Mouse (Mus musculus) liver, embryonic 13.5 days (tissue): ENCODE measurements at regions not wholly inside any gene's neighbourhood (a gene's known extent, or its start where the extent isn't known, plus 50 kb on each side); places are given as distances from the start of the nearest gene placed in this dataset.

ENCODE experiments used
- ATAC-seq: fragments of 200-750 bp; cut with Nextera tagmentation; 2 replicates; pipeline ENCODE4 v1.8.0; 2017; ENCODE audit warnings: low read depth, mild to moderate bottlenecking, moderate number of reproducible peaks, moderate library complexity
- DNase-seq: peaks from one replicate; pipeline ENCODE4 v3.0.0; 2022
- H3K27ac ChIP-seq: fragments of 300-500 bp; sonication (generic); 2 replicates; pipeline ENCODE4 v1.5.1; 2015; ENCODE audit warnings: moderate library complexity, mild to moderate bottlenecking, inconsistent platforms
- H3K27me3 ChIP-seq: fragments of 300-500 bp; sonication (generic); 2 replicates; pipeline ENCODE4 v1.6.1; 2015; ENCODE audit warnings: mild to moderate bottlenecking, inconsistent platforms
- H3K36me3 ChIP-seq: fragments of 300-500 bp; sonication (generic); 2 replicates; pipeline ENCODE4 v1.6.1; 2015; ENCODE audit warnings: mild to moderate bottlenecking, inconsistent platforms
- H3K4me1 ChIP-seq: fragments of 300-500 bp; sonication (generic); replicated peaks from 2 replicates; pipeline ENCODE4 v1.6.1; 2015; ENCODE audit warnings: inconsistent platforms
- H3K4me2 ChIP-seq: fragments of 300-500 bp; sonication (generic); 2 replicates; pipeline ENCODE4 v1.6.1; 2015; ENCODE audit warnings: inconsistent platforms, mild to moderate bottlenecking, moderate library complexity
- H3K4me3 ChIP-seq: fragments of 300-500 bp; sonication (generic); replicated peaks from 2 replicates; pipeline ENCODE4 v1.5.1; 2015; ENCODE audit warnings: mild to moderate bottlenecking, inconsistent platforms
- H3K9ac ChIP-seq: fragments of 300-500 bp; sonication (generic); 2 replicates; pipeline ENCODE4 v1.6.1; 2015; ENCODE audit warnings: mild to moderate bottlenecking, inconsistent platforms
- H3K9me3 ChIP-seq: fragments of 300-500 bp; sonication (generic); replicated peaks from 2 replicates; pipeline ENCODE4 v1.6.1; 2016; ENCODE audit warnings: inconsistent platforms
- WGBS: fragments of 180-500 bp; shearing (Covaris S2); methylation state at CpG from one replicate; pipeline ENCODE4 v1.1.7; 2015; ENCODE audit not compliant: insufficient replicate concordance; 5-methylcytosine and 5-hydroxymethylcytosine counted together

DNA sequence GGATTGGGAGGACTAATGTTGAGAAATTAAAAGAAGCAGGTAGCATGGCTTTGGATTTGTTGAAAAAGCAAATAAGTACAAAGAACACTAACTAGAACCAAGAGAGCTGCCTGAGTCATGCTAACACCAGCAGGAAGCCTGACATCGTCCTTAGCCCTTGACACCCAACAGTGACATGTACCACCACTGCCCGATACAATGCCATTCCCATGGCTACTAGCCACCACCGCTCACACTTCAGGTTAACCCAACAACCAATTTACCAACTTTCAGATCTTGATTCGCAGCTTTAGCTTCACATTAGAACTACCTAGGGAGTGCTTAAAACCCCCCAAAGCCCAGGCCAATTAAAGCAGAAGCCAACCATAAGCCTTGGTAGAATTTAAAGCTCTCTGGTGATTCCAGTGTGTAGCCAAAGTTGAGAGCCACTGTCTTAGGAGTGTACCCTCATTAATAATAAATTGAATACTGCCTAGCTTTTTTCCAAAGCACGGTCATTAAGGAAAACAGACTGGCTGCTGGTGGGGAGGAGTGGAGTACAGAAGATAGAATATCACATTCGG, 96.2 kb upstream of the Fyn start:
- no peak overlapping the region for H3K4me2 ChIP-seq
- ATAC-seq: no peak
- no peaks in the 10 kb centered on the region for H3K9me3 ChIP-seq
- no peaks in the 10 kb centered on the region for H3K27me3 ChIP-seq
- H3K36me3 ChIP-seq: no peaks in the 10 kb centered on the region
- H3K4me1 ChIP-seq: no peaks in the 10 kb centered on the region
- no peak overlapping the region for H3K4me3 ChIP-seq
- DNase-seq: no peak
- WGBS: 65% methylated on average over 6 of the region's 6 CpGs
- H3K27ac ChIP-seq: no peak overlapping the region
- H3K9ac ChIP-seq: no peak overlapping the region

DNA sequence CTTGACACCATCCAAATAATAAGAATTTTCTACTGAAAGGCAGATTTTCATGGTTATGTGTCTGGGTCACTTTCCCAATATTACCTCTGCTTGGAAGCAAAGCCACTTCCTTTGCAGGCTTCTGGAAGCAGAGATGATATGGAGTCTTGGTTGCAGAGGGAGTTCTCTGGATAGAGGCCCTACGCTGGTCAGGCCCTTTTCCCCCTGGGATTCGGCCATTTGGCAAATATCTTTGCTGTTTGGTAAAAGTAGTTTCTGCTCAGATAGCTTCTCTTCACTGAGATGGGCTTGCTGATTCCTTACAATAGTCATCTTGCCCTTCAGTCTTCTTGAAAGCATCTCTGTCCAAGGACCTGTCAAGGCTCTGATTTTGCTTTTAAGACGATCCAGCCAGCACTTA, 98.2 kb upstream of the Fyn start:
- Histone ChIP-seq H3K4me3 (no peak overlapping the region), H3K9me3 (no peaks in the 10 kb centered on the region), H3K36me3 (no peaks in the 10 kb centered on the region), H3K27ac (no peak overlapping the region), H3K4me1 (no peaks in the 10 kb centered on the region), H3K4me2 (no peak overlapping the region), H3K27me3 (no peaks in the 10 kb centered on the region), H3K9ac (no peak overlapping the region)
- DNase-seq (no peak), ATAC-seq (no peak)
- 62% methylated on average over 3 of the region's 3 CpGs for WGBS

DNA sequence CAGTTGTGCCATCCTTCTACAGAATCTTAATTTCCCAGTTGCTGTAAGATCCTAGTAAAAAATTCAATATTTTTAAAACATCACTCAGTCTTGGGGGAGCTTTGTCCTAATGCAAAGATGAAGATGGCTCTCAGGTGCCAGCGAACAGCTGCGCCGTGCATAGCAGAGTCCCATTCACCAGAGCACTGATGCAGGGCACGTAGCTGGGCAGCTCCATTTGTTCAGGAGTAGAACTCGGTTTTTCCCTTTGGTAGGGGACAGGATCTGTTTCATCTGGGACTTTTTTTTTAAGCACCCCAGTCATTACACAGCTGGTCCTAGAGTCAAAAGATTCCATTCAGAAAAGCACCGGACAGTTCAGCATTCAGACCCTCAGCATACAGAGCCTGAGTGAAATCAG, 101.4 kb upstream of the Fyn start:
- no peaks in the 10 kb centered on the region for H3K4me1 ChIP-seq
- ATAC-seq: no peak

GRCm38 (mm10) chr10:39266482-39266881, 102.2 kb upstream of the Fyn start:
- no peaks in the 10 kb centered on the region for H3K27me3 ChIP-seq
- no peak overlapping the region for H3K4me2 ChIP-seq
- no peaks in the 10 kb centered on the region for H3K9me3 ChIP-seq
- ATAC-seq (no peak), DNase-seq (no peak)
- H3K27ac ChIP-seq: no peak overlapping the region
- no peaks in the 10 kb centered on the region for H3K4me1 ChIP-seq
- no peak overlapping the region for H3K4me3 ChIP-seq
- 23% methylated on average over 5 of the region's 5 CpGs for WGBS
- H3K36me3 ChIP-seq: no peaks in the 10 kb centered on the region
- H3K9ac ChIP-seq: no peak overlapping the region

More for the DNA sequence above, 101.4 kb upstream of the Fyn start:
- H3K9me3 ChIP-seq: no peaks in the 10 kb centered on the region
- H3K36me3 ChIP-seq: no peaks in the 10 kb centered on the region
- H3K4me3 ChIP-seq: no peak overlapping the region
- H3K9ac ChIP-seq: no peak overlapping the region
- H3K27ac ChIP-seq: no peak overlapping the region
- no peaks in the 10 kb centered on the region for H3K27me3 ChIP-seq
- no peak for DNase-seq
- 79% methylated on average over 6 of the region's 6 CpGs for WGBS
- H3K4me2 ChIP-seq: no peak overlapping the region

DNA sequence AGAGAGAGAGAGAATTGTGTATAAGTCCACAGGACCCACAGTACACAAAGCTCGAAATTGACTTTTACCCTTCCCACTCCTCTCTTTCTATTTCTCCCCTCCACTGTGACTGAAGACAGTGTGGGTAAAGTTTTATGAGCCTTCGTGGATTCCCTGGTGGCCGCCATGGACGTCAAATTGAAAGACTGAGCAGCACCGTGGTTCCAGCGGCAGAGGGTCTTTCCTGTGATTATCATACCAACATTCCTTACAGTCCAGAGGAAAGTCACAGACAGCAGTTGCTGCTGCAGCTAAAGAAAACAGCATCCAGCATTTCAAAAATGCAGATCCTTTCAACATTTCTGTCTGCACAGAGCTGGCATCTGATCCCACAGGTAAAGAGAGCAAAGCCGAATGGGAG, 98.9 kb upstream of the Ccn6 start:
- no peaks in the 10 kb centered on the region for H3K9me3 ChIP-seq
- H3K4me1 ChIP-seq: no peaks in the 10 kb centered on the region
- no peak overlapping the region for H3K4me3 ChIP-seq
- DNase-seq (no peak), ATAC-seq (no peak)
- H3K27ac ChIP-seq: no peak overlapping the region
- no peaks in the 10 kb centered on the region for H3K36me3 ChIP-seq
- no peak overlapping the region for H3K4me2 ChIP-seq
- 38% methylated on average over 7 of the region's 7 CpGs for WGBS
- no peak overlapping the region for H3K9ac ChIP-seq
- H3K27me3 ChIP-seq: no peaks in the 10 kb centered on the region

GRCm38 (mm10) chr10:39261174-39262145, 97.9 kb upstream of the Ccn6 start:
- Histone ChIP-seq H3K27ac (no peak overlapping the region), H3K4me1 (no peaks in the 10 kb centered on the region), H3K4me2 (no peak overlapping the region), H3K9me3 (no peaks in the 10 kb centered on the region), H3K36me3 (no peaks in the 10 kb centered on the region), H3K27me3 (no peaks in the 10 kb centered on the region), H3K4me3 (no peak overlapping the region), H3K9ac (no peak overlapping the region)
- DNase-seq (no peak), ATAC-seq (no peak)
- 54% methylated on average over 8 of the region's 8 CpGs for WGBS

GRCm38 (mm10) chr10:39260061-39260460, 96.5 kb upstream of the Ccn6 start:
- Histone ChIP-seq H3K27me3 (no peaks in the 10 kb centered on the region), H3K9me3 (no peaks in the 10 kb centered on the region), H3K4me2 (no peak overlapping the region), H3K27ac (no peak overlapping the region), H3K36me3 (no peaks in the 10 kb centered on the region), H3K4me3 (no peak overlapping the region), H3K4me1 (no peaks in the 10 kb centered on the region), H3K9ac (no peak overlapping the region)
- 67% methylated on average over 6 of the region's 6 CpGs for WGBS
- ATAC-seq (no peak), DNase-seq (no peak)

GRCm38 (mm10) chr10:39257371-39258154, 94.0 kb upstream of the Ccn6 start:
- Histone ChIP-seq H3K4me3 (no peak overlapping the region), H3K27ac (no peak overlapping the region), H3K27me3 (no peaks in the 10 kb centered on the region), H3K4me1 (no peaks in the 10 kb centered on the region), H3K4me2 (no peak overlapping the region), H3K9ac (no peak overlapping the region), H3K36me3 (no peaks in the 10 kb centered on the region), H3K9me3 (no peaks in the 10 kb centered on the region)
- no peak for DNase-seq
- no peak for ATAC-seq
- WGBS: 59% methylated on average over 2 of the region's 2 CpGs

GRCm38 (mm10) chr10:39254561-39254960, 91.0 kb upstream of the Ccn6 start:
- no peaks in the 10 kb centered on the region for H3K27me3 ChIP-seq
- DNase-seq: no peak
- WGBS: 52% methylated on average over 2 of the region's 2 CpGs
- H3K4me3 ChIP-seq: no peak overlapping the region
- no peak overlapping the region for H3K9ac ChIP-seq
- no peaks in the 10 kb centered on the region for H3K4me1 ChIP-seq
- H3K4me2 ChIP-seq: no peak overlapping the region
- no peaks in the 10 kb centered on the region for H3K36me3 ChIP-seq
- no peaks in the 10 kb centered on the region for H3K9me3 ChIP-seq
- no peak for ATAC-seq
- H3K27ac ChIP-seq: no peak overlapping the region

- H3K4me2 ChIP-seq: no peak overlapping the region
- H3K27ac ChIP-seq: no peak overlapping the region
- no peak for ATAC-seq
- 48% methylated on average over 3 of the region's 3 CpGs for WGBS
- no peak for DNase-seq
- H3K27me3 ChIP-seq: no peaks in the 10 kb centered on the region
- H3K4me1 ChIP-seq: no peaks in the 10 kb centered on the region
- H3K9ac ChIP-seq: no peak overlapping the region
- no peaks in the 10 kb centered on the region for H3K36me3 ChIP-seq
- H3K9me3 ChIP-seq: no peaks in the 10 kb centered on the region
- no peak overlapping the region for H3K4me3 ChIP-seq
Observed at GRCm38 (mm10) chr10:39250039-39250438, 86.4 kb upstream of the Ccn6 start.

- 58% methylated on average over 4 of the region's 4 CpGs for WGBS
- no peak for DNase-seq
Observed at GRCm38 (mm10) chr10:39248486-39248885, 84.9 kb upstream of the Ccn6 start.

More at GRCm38 (mm10) chr10:39248486-39248885, 84.9 kb upstream of the Ccn6 start:
- Histone ChIP-seq H3K27me3 (no peaks in the 10 kb centered on the region), H3K27ac (no peak overlapping the region), H3K9me3 (no peaks in the 10 kb centered on the region), H3K4me3 (no peak overlapping the region), H3K9ac (no peak overlapping the region), H3K36me3 (no peaks in the 10 kb centered on the region), H3K4me1 (no peaks in the 10 kb centered on the region), H3K4me2 (no peak overlapping the region)
- ATAC-seq: no peak
